1 mouse cellular context compared by ENCODE assay signal in genomic region chr8:124279690-124279985, GRCm38 (mm10).
TF ChIP-seq lines count a peak whose summit lies in the region.

No protein-coding gene starts in this region.

TF ChIP-seq in CH12.LX, 34 proteins besides CTCF, POLR2A, EP300 and RAD21 (continued from another document):
- TF ChIP-seq RCOR1 (conservative IDR thresholded peaks at IDR 0.05; ENCODE audit: low read depth, low read length), result 0 out of 2 replicates have a peak, but pooled peaks have one; percentile 4
